Mouse (Mus musculus) T-cell, adult 66 days (primary cell): ENCODE measurements around the gene Zfp488. TPM values are rescaled to one million over a fixed set of nuclear protein-coding genes. Genes with fewer than 3 reads are reported as not detected.

Experiments
- total RNA-seq, 2 experiments: library from RNA; stranded (reverse); gene quantifications; 3 replicates in 1 of 2; 4 replicates in 1 of 2; pipeline ENCODE4 v1.2.4; 2023

The Zfp488 gene
- under 1 TPM; 0.12 to 0.17 TPM for total RNA-seq

GRCm38 (mm10) chr14:33978604-33979059, at the start of gene Zfp488:
Zfp488 (minus strand) TSS chr14:33978764.

DNA sequence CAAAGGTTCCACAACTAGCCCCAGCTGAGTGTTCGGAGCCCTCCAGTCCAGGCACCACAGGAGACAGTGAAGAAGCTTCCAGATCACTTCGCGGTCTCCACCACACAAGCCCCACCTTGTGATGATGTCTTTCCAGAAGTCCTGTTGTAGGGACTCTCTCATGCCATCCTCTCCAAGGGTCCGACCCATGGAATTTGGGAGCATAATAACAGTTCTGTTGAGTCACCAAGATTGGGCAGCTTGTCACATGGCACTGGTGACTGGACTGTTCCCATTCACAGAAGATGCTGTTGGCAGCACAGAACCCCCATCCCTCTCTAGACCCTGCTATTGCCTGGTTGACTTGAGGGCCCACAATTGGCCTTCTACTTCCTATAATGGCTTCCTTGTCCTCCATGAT, 37.8 kb upstream of the Zfp488 start, which contains the start of gene Gm5460:
TSS of gene Gm5460 (plus strand) at position 378 of the 400 bp plus-strand sequence.

DNA sequence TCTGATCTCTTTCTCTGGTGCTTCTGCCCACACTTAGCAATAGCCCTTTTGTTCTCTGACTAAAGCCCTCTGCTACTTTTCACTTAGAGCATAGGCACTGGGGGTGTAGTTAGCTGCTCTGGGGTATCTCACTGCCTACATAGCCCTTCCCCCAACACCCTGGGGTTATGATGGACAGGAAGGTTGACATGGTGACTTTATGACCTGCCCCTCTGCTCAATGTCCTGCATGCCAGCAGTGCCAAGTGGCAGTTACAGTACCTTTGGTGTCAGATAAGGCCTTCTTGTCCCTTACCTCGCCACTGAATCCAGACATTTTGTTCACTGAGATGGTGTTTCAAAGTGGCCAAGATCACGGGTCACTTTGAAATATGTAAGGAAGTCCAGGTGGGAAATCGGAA, 36.5 kb upstream of the Zfp488 start, which contains the start of gene Gm30083:
TSS of gene Gm30083 (minus strand) at position 120 of the 400 bp plus-strand sequence.

GRCm38 (mm10) chr14:33953761-33954160, 24.8 kb downstream of the Zfp488 start, which contains the start of gene Rbp3:
Rbp3 (plus strand) TSS chr14:33954003.

DNA sequence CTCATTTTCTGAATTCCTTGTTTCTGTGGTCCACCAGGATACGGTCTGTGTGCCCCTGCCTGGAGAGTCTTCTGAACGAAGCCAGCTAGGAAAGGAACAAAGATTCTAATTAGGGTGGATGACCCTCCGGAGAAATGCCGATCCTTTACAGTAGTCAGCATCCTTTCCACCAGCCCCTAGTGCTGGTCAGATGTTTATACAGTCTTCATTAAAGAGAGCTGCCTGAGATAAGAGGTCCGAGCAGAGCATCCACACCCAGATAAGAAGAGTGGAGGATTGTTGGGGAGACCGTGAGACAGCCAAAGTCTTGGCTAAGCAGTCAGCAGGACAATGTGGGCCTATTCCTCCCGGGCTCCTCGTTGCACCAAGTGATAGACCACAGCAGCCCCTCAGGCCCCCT, 37.8 kb downstream of the Zfp488 start, which contains the start of gene Gdf2:
TSS of gene Gdf2 (plus strand) at position 301 of the 400 bp plus-strand sequence.

DNA sequence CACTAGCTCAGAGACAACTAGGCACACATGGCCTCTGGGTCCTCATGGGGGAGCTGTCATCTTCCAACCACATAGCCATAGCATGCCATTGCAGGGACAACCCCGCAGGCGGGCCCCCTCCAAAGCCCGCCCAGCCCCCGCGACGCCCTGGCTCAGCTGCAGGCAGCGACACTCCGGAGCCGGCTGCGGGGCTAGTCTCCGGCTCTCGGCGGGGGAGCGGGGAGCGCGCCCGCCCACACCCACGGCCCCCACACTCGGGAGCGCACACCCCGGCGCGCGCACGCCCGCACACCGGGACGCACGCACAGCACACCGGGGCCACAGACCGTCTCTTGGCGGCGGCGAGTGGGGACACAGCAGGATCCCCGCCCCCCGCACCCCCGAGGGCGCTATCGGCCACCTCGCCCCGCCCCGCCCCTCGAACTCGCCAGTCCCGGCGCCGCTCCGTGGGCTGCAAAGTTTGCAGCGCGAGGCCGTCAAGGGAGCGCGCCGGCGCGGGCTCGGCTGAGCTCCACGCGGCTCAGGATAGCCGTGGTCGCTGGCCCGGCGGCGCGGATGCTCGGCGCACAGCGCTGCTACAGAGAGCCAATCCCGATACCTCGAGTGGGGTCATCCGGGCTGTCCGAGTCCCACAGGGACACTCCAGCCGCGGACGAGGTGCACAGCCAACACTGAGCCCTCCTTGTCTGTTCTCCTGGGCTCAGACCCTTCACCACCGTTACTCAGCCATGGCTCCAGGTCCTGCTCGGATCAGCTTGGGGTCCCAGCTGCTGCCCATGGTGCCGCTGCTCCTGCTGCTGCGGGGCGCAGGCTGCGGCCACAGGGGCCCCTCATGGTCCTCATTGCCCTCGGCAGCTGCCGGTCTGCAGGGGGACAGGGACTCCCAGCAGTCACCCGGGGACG, 55.1 kb downstream of the Zfp488 start, which contains the start of gene Gdf10:
TSS of gene Gdf10 (plus strand) at position 420 of the 903 bp plus-strand sequence.

Other genes starting within 250 kb of the Zfp488 start
- not detected for gene Gdf10, start 55.2 kb downstream of the Zfp488 start, total RNA-seq
- not detected for gene Gdf2, start 37.7 kb downstream of the Zfp488 start, total RNA-seq
- not detected for gene Rbp3, start 24.8 kb downstream of the Zfp488 start, total RNA-seq
- gene Gm30083, start 36.4 kb upstream of the Zfp488 start, total RNA-seq: not detected
- not detected for gene Gm5460, start 38.0 kb upstream of the Zfp488 start, total RNA-seq
- gene Antxrl, start 73.9 kb upstream of the Zfp488 start, total RNA-seq: not detected
- gene Anxa8, start 107.2 kb upstream of the Zfp488 start, total RNA-seq: not detected
- gene A630023A22Rik, start 124.0 kb upstream of the Zfp488 start, total RNA-seq: not detected
- gene Npy4r, start 173.7 kb upstream of the Zfp488 start, total RNA-seq: not detected
- gene Gprin2, start 222.9 kb upstream of the Zfp488 start, total RNA-seq: under 1 TPM in 1 of 2 experiments, not detected in 1; 0.06 TPM
- gene Syt15, start 240.8 kb upstream of the Zfp488 start, total RNA-seq: not detected